Mouse (Mus musculus) heart, embryonic 12.5 days (tissue): Measurements from ENCODE around the gene Bach1. TPM values are rescaled to one million over a fixed set of nuclear protein-coding genes. Genes with fewer than 3 reads are reported as not detected.

Source experiments
- ATAC-seq: fragments of 200-750 bp; cut with Nextera tagmentation; 2 replicates; pipeline ENCODE4 v1.8.0; 2017; ENCODE audit warnings: moderate TSS enrichment, moderate library complexity; ENCODE audit not compliant: insufficient number of reproducible peaks, low FRiP score
- H3K27ac ChIP-seq: fragments of 300-500 bp; sonication (generic); 2 replicates; pipeline ENCODE4 v1.5.1; 2016; ENCODE audit warnings: mild to moderate bottlenecking, moderate library complexity; ENCODE audit not compliant: poor library complexity, severe bottlenecking
- H3K27me3 ChIP-seq: fragments of 300-500 bp; sonication (generic); replicated peaks from 2 replicates; pipeline ENCODE4 v1.6.1; 2016; ENCODE audit warnings: mild to moderate bottlenecking, moderate library complexity
- H3K36me3 ChIP-seq: fragments of 300-500 bp; sonication (generic); 2 replicates; pipeline ENCODE4 v1.6.1; 2016; ENCODE audit warnings: mild to moderate bottlenecking, moderate library complexity
- H3K4me1 ChIP-seq: fragments of 300-500 bp; sonication (generic); replicated peaks from 2 replicates; pipeline ENCODE4 v1.6.1; 2016; ENCODE audit warnings: mild to moderate bottlenecking
- H3K4me2 ChIP-seq: fragments of 300-500 bp; sonication (generic); 2 replicates; pipeline ENCODE4 v1.6.1; 2016; ENCODE audit warnings: mild to moderate bottlenecking, moderate library complexity
- H3K4me3 ChIP-seq: fragments of 300-500 bp; sonication (generic); 2 replicates; pipeline ENCODE4 v1.5.1; 2016; ENCODE audit warnings: mild to moderate bottlenecking
- H3K9ac ChIP-seq: fragments of 300-500 bp; sonication (generic); 2 replicates; pipeline ENCODE4 v1.6.1; 2016; ENCODE audit warnings: mild to moderate bottlenecking, moderate library complexity
- H3K9me3 ChIP-seq: fragments of 300-500 bp; sonication (generic); replicated peaks from 2 replicates; pipeline ENCODE4 v1.6.1; 2016; ENCODE audit warnings: mild to moderate bottlenecking, moderate library complexity
- WGBS: fragments of 180-500 bp; shearing (Covaris S2); methylation state at CpG from one replicate; pipeline ENCODE4 v1.1.7; 2016; 5-methylcytosine and 5-hydroxymethylcytosine counted together
- polyA plus RNA-seq: library from polyadenylated mRNA; unstranded; fragments of >200 nt; fragmentation: Nextera tagmentation; extraction: Ambion mirVana; gene quantifications from 2 replicates; pipeline ENCODE4 v1.2.1, GENCODE M21; 2016

Gene Bach1
- 9.6 and 11.6 TPM in 2 replicates for polyA plus RNA-seq

DNA sequence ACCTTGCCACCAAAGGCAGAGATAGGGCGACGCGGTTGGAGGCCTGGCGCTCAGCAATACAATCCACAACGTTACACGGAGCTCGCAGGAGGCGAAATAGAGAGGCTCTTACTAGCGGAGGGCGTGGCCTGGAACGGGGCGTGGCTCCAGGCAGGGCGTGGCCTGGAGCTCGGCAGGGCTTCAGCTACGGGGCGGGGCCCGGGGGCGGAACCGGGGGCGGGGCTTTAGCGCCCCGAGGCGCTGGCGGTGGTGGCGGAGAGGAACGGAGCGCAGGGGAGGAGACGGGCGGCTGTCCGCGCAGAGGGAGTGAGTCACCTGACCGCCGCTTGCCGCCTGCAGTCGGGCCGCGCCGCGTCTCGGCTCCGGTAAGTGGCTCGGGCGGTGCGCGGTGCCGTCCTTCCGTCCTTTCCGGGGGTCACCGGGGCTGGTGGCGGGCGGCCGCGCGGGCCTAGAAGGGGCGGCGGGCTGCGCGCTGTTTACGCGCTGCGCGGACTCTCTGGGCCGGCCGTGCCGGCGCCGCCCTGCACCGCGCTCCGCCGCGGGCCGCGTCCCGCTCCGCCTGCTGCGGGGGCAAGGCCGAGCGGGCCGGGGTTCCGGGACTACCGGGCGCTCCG, at the start of gene Bach1:
TSS of gene Bach1 (plus strand) at position 254 of the 614 bp plus-strand sequence.
- under 1% methylated on average over 84 of the region's 84 CpGs for WGBS
- H3K27ac ChIP-seq, result peak within 1 kb of the TSS; percentile 92
- peak; percentile 96 for ATAC-seq
- no peaks in the 10 kb centered on the region for H3K36me3 ChIP-seq
- H3K4me3 ChIP-seq, result peak within 1 kb of the TSS; percentile 83
- H3K9ac ChIP-seq, result peak within 1 kb of the TSS; percentile 91
- H3K27me3 ChIP-seq, result no peaks in the 10 kb centered on the region
- H3K9me3 ChIP-seq, result no peaks in the 10 kb centered on the region
- H3K4me2 ChIP-seq, result peak within 1 kb of the TSS; percentile 84
- peaks cover 37% of the 10 kb centered on the region for H3K4me1 ChIP-seq

DNA sequence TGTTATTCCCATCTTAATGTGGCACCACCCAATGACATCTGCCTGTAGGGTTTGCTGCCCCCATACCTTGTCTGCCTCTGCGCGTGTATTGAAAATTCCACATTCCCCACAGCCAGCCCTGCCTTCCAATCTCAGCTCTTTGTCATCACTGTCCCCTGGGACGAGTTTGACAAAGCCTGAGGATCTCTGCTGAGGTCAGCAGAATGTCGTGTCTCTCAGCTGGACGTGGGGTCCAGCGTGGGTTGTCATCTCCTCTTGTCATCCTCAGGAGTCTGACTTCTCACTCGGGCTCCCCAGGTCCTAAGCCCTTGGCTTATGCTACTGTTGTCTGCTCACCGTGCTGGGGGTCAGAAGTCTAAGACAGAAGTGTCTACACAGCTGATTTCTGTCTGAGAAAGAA, 46.4 kb upstream of the Bach1 start:
- Histone ChIP-seq H3K4me3 (no peak overlapping the region), H3K9me3 (no peaks in the 10 kb centered on the region), H3K27me3 (no peaks in the 10 kb centered on the region), H3K4me1 (peaks cover 6% of the 10 kb centered on the region; the same call in 1 of the 2 replicates), H3K36me3 (no peaks in the 10 kb centered on the region), H3K4me2 (no peak overlapping the region), H3K27ac (no peak overlapping the region), H3K9ac (no peak overlapping the region)
- no peak for ATAC-seq
- 48% methylated on average over 8 of the region's 8 CpGs for WGBS

DNA sequence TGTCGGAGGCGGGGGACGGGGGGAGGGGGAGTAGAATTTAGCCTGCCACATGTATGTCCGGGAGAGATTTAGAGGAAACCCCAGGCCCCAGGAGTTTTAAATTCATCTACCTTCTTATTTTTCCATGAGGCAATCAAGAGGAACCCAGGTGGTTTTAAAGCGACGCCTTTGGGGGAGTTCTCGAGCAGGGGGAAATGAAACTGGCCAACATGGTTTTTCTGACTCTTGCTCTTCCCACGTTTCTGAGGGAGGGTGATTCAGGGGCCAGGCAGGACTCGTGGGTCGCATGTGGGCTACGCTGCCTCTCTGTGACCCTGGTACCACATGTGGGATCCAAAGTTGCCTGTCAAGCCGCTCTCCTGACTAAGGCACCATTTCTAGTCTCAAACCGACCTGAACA, 45.8 kb upstream of the Bach1 start:
- Histone ChIP-seq H3K36me3 (no peaks in the 10 kb centered on the region), H3K4me2 (no peak overlapping the region), H3K9me3 (no peaks in the 10 kb centered on the region), H3K27ac (no peak overlapping the region), H3K9ac (no peak overlapping the region), H3K4me1 (peaks cover 6% of the 10 kb centered on the region; the same call in 1 of the 2 replicates), H3K27me3 (no peaks in the 10 kb centered on the region), H3K4me3 (no peak overlapping the region)
- ATAC-seq, result no peak
- WGBS, result 87% methylated on average over 13 of the region's 13 CpGs

GRCm38 (mm10) chr16:87654016-87654575, 44.6 kb upstream of the Bach1 start:
- no peaks in the 10 kb centered on the region for H3K36me3 ChIP-seq
- H3K9me3 ChIP-seq, result no peaks in the 10 kb centered on the region
- no peak for ATAC-seq
- no peak overlapping the region for H3K4me2 ChIP-seq
- H3K9ac ChIP-seq, result no peak overlapping the region
- no peaks in the 10 kb centered on the region for H3K27me3 ChIP-seq
- 61% methylated on average over 11 of the region's 11 CpGs for WGBS
- peaks cover 6% of the 10 kb centered on the region; the same call in 1 of the 2 replicates for H3K4me1 ChIP-seq
- H3K27ac ChIP-seq, result no peak overlapping the region
- H3K4me3 ChIP-seq, result no peak overlapping the region

DNA sequence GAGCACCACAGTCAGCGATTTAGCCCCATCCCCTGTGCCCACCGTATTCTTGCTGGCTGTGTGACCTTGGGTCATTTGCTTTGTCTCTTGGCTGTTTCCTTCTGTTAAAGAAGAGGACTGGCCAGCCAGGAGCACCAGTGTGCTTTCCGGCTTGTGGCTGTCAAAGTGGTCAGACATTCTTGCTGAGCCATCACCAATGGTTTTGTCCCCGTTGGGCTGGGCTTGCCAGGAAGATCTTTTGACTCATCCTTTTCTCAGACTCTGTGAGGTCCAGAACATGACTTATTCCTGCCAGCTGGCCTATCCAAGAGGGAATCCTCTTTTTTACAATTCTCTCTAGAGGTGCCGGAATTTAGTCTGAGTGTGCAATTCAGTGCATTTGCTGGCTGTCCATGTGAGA, 43.7 kb upstream of the Bach1 start:
- no peaks in the 10 kb centered on the region for H3K9me3 ChIP-seq
- no peak overlapping the region for H3K4me2 ChIP-seq
- no peaks in the 10 kb centered on the region for H3K36me3 ChIP-seq
- H3K9ac ChIP-seq, result no peak overlapping the region
- ATAC-seq, result no peak
- H3K4me3 ChIP-seq, result no peak overlapping the region
- WGBS, result 76% methylated on average over 5 of the region's 5 CpGs
- H3K27me3 ChIP-seq, result no peaks in the 10 kb centered on the region
- H3K4me1 ChIP-seq, result peaks cover 6% of the 10 kb centered on the region; the same call in 1 of the 2 replicates
- no peak overlapping the region for H3K27ac ChIP-seq

- Histone ChIP-seq H3K27ac (no peak overlapping the region), H3K27me3 (no peaks in the 10 kb centered on the region), H3K4me1 (peaks cover 6% of the 10 kb centered on the region; the same call in 1 of the 2 replicates), H3K4me2 (no peak overlapping the region), H3K36me3 (no peaks in the 10 kb centered on the region), H3K4me3 (no peak overlapping the region), H3K9me3 (no peaks in the 10 kb centered on the region), H3K9ac (no peak overlapping the region)
- no peak for ATAC-seq
- WGBS, result 78% methylated on average over 9 of the region's 9 CpGs
Measured at GRCm38 (mm10) chr16:87655579-87655978, 43.2 kb upstream of the Bach1 start.

DNA sequence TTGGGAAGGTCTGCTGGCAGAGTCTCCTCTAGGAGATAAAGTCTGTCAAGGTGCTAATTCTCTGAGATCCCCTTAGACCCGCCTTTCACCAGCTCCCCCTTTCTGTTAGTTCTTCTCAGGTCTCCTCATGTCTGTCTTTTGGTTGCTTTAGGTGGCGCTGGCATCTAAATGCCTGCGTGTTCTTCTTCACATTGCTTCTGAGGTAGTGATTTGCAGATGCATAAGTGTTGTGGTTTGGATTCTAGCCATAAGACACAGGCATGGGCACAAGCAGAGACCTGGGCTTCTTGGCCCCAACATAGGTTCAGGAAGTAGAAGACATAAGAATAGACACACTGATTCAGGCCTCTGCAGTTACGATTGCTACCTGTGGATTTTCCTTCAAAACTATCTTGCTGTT, 42.0 kb upstream of the Bach1 start:
- no peak for ATAC-seq
- H3K4me3 ChIP-seq, result no peak overlapping the region
- H3K4me2 ChIP-seq, result no peak overlapping the region
- no peaks in the 10 kb centered on the region for H3K9me3 ChIP-seq
- WGBS, result 74% methylated on average over 4 of the region's 4 CpGs
- no peak overlapping the region for H3K27ac ChIP-seq
- H3K36me3 ChIP-seq, result no peaks in the 10 kb centered on the region
- no peak overlapping the region for H3K9ac ChIP-seq
- H3K4me1 ChIP-seq, result peaks cover 6% of the 10 kb centered on the region; the same call in 1 of the 2 replicates
- no peaks in the 10 kb centered on the region for H3K27me3 ChIP-seq

DNA sequence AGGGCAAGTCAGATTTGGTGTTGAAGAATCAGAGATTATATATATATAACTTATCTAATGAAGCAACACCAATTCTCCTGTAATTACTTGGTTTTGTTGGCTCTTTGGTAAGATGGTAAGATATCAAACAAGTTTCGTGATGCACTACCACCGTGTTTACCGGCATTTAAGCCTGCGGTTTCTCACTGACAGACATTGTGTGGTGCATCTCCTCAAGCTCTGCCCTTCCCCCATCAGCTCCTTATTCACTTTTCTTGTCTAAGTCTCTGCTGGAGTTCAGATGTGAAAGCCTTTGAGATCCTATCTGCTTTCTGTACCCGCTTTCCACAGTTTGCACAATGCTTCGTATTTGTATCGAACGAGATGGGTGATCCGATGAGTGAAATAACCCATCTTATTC, 41.5 kb upstream of the Bach1 start:
- H3K9me3 ChIP-seq, result no peaks in the 10 kb centered on the region
- no peaks in the 10 kb centered on the region for H3K36me3 ChIP-seq
- WGBS, result 90% methylated on average over 9 of the region's 9 CpGs
- no peak overlapping the region for H3K4me2 ChIP-seq
- no peaks in the 10 kb centered on the region for H3K27me3 ChIP-seq
- H3K4me1 ChIP-seq, result peaks cover 3% of the 10 kb centered on the region; the same call in 1 of the 2 replicates
- no peak overlapping the region for H3K27ac ChIP-seq
- ATAC-seq, result no peak
- no peak overlapping the region for H3K4me3 ChIP-seq
- H3K9ac ChIP-seq, result no peak overlapping the region

- no peak overlapping the region for H3K27ac ChIP-seq
- H3K9ac ChIP-seq, result no peak overlapping the region
- WGBS, result 52% methylated on average over 12 of the region's 12 CpGs
- H3K4me3 ChIP-seq, result no peak overlapping the region
- H3K27me3 ChIP-seq, result no peaks in the 10 kb centered on the region
- no peak overlapping the region; the same call in 1 of the 2 replicates for H3K4me2 ChIP-seq
- no peaks in the 10 kb centered on the region for H3K9me3 ChIP-seq
- H3K36me3 ChIP-seq, result no peaks in the 10 kb centered on the region
- ATAC-seq, result peak; percentile 81
- H3K4me1 ChIP-seq, result no peaks in the 10 kb centered on the region
Measured at GRCm38 (mm10) chr16:87661024-87661471, 37.7 kb upstream of the Bach1 start.

- H3K4me3 ChIP-seq, result no peak overlapping the region
- no peaks in the 10 kb centered on the region for H3K36me3 ChIP-seq
- no peaks in the 10 kb centered on the region for H3K4me1 ChIP-seq
- H3K27ac ChIP-seq, result no peak overlapping the region
- ATAC-seq, result no peak
- H3K9me3 ChIP-seq, result no peaks in the 10 kb centered on the region
- H3K9ac ChIP-seq, result no peak overlapping the region
- no peaks in the 10 kb centered on the region for H3K27me3 ChIP-seq
- H3K4me2 ChIP-seq, result no peak overlapping the region; the same call in 1 of the 2 replicates
- 82% methylated on average over 8 of the region's 8 CpGs for WGBS
Measured at GRCm38 (mm10) chr16:87661636-87662035, 37.1 kb upstream of the Bach1 start.

DNA sequence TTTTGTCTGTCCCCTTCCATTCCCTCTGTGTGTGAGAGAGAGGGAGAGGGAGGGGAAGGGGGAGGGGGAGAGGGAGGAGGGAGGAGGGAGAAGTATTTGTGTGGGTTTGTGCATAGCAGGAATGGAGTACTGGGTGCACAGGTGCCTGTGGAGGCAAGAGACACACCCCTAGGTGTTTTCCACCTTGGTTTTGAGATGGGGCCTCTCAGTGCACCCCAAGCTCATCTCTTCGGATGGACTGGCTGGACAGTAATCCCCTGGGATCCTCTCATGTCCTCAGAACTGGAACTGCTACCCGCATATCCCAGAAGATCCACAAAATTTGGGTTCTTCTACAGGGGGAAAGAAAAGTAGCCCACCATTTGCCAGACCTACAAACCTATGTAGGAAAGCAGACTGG, 36.2 kb upstream of the Bach1 start:
- Histone ChIP-seq H3K4me1 (no peaks in the 10 kb centered on the region), H3K27ac (no peak overlapping the region), H3K4me2 (no peak overlapping the region), H3K36me3 (no peaks in the 10 kb centered on the region), H3K4me3 (no peak overlapping the region), H3K9me3 (no peaks in the 10 kb centered on the region), H3K9ac (no peak overlapping the region), H3K27me3 (no peaks in the 10 kb centered on the region)
- no peak for ATAC-seq
- 86% methylated on average over 2 of the region's 2 CpGs for WGBS
